Mouse (Mus musculus) retina, postnatal 7 days (tissue): ENCODE results near the gene Stac2.

Experiments used
- DNase-seq: peaks from one replicate; pipeline ENCODE4 v3.0.0-alpha.2; 2012; ENCODE audit warnings: low read depth, low spot score

Stac2 gene

DNA sequence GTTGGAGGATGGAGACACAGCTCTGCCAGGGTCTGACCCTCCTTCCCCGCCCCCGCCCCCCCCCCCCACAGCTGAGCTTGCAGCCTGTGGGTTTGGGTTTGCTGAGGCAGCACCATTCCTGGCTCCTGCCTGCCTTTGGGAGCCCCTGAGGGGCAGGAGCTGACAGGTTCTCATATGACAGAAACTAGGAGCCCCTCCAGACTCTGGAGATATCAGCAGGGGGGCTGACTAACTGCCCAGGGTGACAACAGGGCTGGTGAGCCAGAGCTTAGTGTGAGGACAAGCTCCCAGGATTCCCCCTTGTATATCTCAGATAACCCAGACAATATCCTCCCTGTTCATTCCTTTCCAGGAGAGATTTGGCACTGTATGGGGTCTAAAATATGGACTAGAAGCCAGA, 2.3 kb downstream of the Stac2 start:
- DNase-seq, result no peak

GRCm38 (mm10) chr11:98050520-98050815, 2.8 kb downstream of the Stac2 start:
- DNase-seq, result no peak

DNA sequence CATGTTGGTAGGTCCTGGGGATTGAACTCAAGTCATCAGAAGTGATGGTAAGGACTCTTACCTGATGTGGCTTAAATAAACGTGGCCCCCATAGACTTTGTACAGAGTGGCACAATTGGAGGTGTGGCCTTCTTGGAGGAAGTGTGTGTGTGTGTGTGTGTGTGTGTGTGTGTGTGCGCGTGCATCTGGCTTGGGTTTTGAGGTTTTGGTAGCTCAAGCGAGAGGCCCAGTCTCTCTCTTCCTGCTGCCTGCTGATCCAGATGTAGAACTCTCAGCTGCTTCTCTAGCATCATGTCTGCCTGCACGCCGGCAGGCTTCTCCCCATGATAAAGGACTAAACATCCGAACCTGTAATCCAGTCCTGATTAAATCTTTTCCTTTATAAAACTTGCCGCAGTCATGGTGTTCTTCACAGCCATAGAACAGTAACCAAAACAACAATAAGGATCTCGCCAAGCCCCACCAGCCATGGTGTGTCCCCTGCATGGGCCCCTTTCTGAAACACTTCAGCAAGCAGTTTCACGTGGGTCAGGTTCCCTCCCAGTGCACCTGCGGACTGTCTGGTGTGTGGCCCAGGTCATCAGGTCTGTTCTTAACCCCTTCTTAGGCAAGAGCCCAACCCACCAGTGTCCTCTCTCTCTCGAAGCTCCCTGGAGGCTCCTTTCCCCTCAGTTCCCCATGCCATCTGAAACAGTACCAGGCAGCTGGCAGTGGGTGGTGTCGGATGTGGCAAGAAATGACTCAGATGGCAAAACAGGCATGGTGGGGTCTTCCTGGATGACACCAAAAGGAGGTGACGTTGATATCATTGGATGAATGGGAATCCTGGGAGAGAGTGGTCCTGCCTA, 3.4 kb downstream of the Stac2 start:
- no peak for DNase-seq

DNA sequence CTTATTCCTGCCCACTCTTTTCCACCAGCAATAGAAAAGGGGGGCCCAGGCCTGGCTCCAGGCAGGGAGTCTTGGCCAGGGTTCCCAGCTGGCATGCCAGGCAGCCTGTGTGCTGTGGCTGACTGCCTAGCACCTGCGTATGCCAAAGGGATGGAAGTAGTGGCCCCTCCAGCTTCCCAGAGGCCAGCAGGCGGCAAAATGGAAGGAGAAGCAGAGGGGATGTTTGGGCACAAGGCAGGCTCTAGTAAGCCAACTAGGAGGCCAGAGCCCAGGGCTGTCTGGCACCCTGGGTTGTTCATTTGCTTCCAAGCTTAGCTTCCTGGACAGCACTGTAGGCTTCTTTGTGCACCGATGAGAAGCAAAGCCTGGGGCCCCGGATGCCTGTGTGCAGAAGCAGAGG, 5.5 kb downstream of the Stac2 start:
- no peak for DNase-seq

- DNase-seq, result no peak
Observed at GRCm38 (mm10) chr11:98046466-98046865, 6.8 kb downstream of the Stac2 start.

DNA sequence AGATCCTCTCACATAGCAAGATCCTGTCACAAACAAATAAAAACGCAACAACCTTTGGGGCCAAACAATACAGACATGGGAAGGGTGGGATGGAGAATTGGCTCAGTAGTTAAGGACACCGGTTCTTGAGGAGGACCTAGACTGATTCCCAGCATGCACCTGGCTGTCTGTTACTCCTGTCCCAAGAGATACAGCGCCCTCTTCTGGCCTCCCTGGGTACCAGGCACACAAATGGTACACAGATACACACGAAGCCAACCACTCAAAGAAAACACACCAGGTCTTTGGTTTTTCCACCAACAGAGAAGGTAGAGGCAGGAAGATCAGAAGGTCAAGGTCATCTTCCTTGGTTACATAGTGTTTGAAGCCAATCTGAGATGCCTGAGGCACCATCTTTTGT, 7.7 kb downstream of the Stac2 start:
- DNase-seq, result no peak

- DNase-seq, result no peak
Observed at GRCm38 (mm10) chr11:98044074-98044473, 9.2 kb downstream of the Stac2 start.

GRCm38 (mm10) chr11:98042741-98043140, 10.5 kb downstream of the Stac2 start:
- no peak for DNase-seq

GRCm38 (mm10) chr11:98040975-98041374, 12.3 kb downstream of the Stac2 start:
- DNase-seq, result no peak

- no peak for DNase-seq
Observed at GRCm38 (mm10) chr11:98037871-98038270, 15.4 kb downstream of the Stac2 start.

DNA sequence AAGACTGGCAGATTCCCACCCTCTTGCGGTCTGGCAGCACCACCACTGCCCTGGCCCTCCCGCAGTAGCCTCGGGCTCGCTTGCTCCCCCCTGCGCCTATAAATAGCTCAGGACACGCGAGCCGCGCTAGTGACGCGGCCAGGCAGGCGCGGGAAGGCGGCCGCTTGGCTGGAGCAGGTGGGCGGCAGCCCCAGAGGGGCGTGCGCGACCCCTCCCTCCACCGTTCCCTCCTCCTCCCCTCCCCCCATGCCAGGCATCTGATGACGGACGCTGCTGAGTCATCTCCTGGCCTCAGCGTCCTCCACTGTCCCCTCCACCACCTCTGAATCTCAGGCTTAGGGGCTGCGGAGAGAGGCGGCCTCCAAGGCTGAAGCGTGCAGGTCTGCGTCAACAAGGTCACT, 17.3 kb downstream of the Stac2 start:
- peak; percentile 59 for DNase-seq

- DNase-seq, result peak; percentile 44
Observed at GRCm38 (mm10) chr11:98034840-98035239, 18.4 kb downstream of the Stac2 start.

DNA sequence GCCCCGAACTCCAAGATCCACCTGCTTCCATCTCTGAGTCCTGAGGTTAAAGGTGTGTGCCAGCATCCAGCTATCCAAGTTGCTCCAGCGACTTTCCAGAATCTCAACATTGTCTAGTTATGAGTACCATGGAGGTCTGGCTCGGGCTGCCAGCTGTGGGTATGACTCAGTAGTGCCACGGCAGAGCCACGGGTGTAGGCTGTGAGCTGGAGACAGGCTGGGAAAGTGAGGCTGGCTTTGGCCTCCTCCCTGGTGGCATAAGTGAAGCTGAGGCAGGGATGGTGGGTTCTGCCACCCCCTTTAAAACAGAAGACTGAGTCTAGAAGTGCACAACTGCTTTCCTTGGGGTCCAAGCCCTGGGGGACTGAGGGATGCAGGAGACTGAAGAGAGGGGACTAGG, 19.2 kb downstream of the Stac2 start:
- no peak for DNase-seq

DNA sequence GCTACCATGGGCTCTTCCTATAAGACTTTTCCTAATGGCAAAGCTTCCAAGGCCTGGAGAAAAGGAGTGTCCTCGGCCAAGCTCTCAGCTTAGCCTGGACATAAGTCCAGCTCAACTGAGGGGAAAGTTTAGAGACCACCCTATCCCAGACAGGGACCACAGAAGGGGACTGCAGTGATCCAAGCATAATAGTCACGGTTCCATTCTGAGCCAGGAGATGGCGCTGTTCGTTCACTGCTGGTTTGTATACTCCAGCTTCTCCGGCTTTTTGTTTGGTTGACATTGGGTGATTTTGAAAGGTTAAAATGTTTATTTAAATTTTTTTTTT, 21.9 kb downstream of the Stac2 start:
- peak; percentile 71 for DNase-seq

- no peak for DNase-seq
Observed at GRCm38 (mm10) chr11:98030701-98031442, 22.4 kb downstream of the Stac2 start.

- no peak for DNase-seq
Observed at GRCm38 (mm10) chr11:98027785-98028184, 25.5 kb downstream of the Stac2 start.

DNA sequence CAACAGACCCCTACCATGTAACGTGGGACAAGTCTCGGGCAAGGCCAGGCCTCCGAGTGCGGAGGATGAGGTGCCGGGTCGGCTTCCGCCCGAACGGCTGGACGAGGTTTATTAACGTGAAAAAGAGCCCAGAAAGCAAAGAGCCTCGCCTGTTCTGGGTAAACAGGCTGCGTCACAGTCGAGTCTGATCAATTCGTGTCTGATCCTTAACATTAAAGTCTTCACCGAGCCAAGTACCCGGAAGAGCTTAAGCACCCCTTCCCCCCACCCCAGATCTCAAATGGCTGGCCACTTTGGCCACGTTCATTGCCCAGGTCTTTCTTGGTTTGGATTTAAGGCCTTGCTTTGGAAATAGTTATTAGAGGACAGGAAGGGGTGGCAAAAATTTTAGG, 26.0 kb downstream of the Stac2 start:
- no peak for DNase-seq

GRCm38 (mm10) chr11:98026570-98027296, 26.5 kb downstream of the Stac2 start, which contains the start of gene Rpl19:
Gene Rpl19 (plus strand): TSS chr11:98026710.
- peak; percentile 95 for DNase-seq

DNA sequence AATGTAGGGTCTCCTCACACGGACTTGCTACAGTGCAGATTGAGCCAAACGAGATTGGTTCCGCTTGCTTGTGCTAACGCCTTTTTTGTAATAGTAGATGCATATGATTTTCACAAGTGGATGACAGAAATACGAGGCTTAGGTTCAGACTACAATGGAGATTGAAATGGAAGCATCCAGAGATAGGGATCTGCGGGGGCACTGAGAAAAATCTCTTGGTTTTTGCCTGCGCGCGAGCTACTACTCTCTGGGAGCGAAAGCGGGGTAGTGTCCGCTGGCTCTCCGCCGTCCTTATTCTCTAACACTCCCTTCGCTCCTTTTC, 27.1 kb downstream of the Stac2 start:
- no peak for DNase-seq

DNA sequence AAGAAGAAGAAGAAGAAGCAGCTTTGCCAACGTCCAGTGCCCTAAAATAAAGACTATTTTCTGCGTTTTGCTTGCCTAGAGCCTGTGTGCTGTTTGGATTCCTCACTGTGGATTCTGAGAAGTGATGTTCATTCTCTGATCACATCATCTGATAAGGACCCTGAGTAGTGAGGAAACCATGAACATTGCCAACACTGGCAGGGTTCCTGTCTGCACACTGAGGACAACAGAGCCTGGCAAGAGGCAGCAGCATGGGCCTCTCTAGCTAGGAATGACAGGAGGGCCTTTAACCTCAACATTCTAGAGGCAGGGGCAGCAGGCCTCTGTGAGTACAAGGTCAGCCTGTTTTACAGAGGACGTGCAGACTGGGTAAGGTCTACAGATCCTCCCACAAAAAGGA, 28.7 kb downstream of the Stac2 start:
- no peak for DNase-seq

DNA sequence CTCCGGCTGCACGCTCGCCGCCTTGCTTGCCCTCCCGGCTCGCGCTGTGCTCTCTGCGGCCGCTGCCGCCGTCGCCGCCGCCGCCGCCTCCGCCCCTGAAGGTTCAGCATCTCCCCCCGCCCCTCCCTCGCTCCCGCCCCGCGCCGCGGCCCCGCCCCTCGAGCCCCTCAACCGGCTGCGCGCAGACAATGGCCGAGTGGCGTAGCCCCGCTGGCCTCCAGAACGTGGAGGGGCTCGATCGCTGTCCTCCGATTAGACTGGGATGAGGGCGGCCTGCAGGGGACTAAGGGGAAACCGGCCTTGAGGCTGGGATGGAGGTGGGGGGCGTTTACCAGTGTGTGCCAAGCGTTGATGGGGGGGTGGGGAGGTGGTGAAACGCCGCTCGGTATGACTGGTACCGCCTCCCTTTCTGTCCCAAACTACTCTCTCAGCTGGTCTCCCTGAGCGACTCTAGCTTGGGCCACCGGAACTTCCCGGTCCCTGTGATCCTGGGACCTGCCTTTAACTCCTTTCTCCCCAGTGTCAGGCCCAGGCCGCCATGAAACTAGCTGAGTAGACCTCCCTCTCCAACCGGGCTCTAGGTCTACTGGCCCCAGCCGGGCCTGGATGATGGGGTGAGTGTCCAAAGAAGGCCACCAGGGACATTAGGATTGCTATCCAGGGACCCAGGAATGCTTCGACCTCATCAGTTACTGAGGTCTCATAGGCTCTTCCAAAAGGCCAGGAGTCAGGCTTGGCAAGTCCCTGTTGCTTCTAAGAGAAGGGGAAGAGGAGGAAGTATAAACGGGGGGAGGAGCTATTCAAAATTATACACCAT, 30.5 kb downstream of the Stac2 start, which contains the start of gene Cacnb1:
Gene Cacnb1 (minus strand): TSS at position 480 of the 817 bp plus-strand sequence.
- peak; percentile 56 for DNase-seq

- DNase-seq, result no peak
Observed at GRCm38 (mm10) chr11:98022253-98022554, 31.1 kb downstream of the Stac2 start.
